Mouse (Mus musculus): ENCODE results near the gene Crnkl1. TPM values are rescaled to one million over a fixed set of nuclear protein-coding genes. Genes with fewer than 3 reads are reported as not detected.
"Not testable (repeated sequence)": the region's sequence is repeated elsewhere in the genome, so short reads cannot be mapped to it uniquely, and the experiment has no call there.

Crnkl1 gene
- polyA plus RNA-seq, 2 experiments = 17.2 to 23.7 TPM

DNA sequence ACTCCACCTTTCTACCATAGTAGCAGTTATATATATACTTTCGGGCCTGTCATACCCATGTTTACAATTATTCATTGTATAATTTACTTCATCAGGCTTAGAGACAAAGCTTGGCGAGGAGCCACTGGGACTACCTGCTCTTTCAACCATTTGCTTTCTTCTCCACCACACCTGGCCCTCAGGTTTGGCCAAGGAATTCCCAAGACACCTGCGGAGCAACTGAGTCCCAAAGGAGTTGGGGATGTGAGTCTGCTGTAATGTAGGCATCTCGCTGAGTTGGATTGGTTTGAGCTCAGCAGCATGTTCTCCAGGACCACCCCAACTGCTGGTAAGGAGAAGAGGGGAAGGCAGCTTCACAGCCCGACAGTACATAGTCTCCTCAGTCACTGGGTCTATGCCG is 33.0 kb downstream of the Crnkl1 start, which contains the start of gene Naa20:
Gene Naa20, plus strand, starts transcription at position 239 of the 400 bp plus-strand sequence.
- Histone ChIP-seq H3K27ac (replicated peaks; ENCODE audit: low read depth, low read length) (no peak within 1 kb of the TSS), H3K4me3 (replicated peaks; ENCODE audit: low read length) (peak within 1 kb of the TSS; percentile 96), H3K9me3 (ENCODE audit: control insufficient read depth, low read length) (no peaks in the 10 kb centered on the region), H3K4me1 (ENCODE audit: control insufficient read depth, insufficient read depth, low read length) (peaks cover 15% of the 10 kb centered on the region), H3K36me3 (ENCODE audit: control insufficient read depth, insufficient read depth, low read length) (peaks cover 7% of the 10 kb centered on the region; the same call in 1 of the 2 replicates), H3K27me3 (ENCODE audit: control insufficient read depth, insufficient read depth, low read length) (no peaks in the 10 kb centered on the region), H3K9ac (ENCODE audit: low read depth, low read length, severe bottlenecking) (no peak within 1 kb of the TSS), H3K4me2 (replicated peaks; ENCODE audit: low read depth, low read length, severe bottlenecking) (peak within 1 kb of the TSS; percentile 71)
- WGBS = 88% methylated on average over 6 of the region's 6 CpGs
- TF ChIP-seq POLR2A (IDR thresholded peaks at IDR 0.05; ENCODE audit: borderline replicate concordance, extremely low read depth, insufficient read depth, insufficient read length) = no peak
- DNase-seq (ENCODE audit: low spot score) (no peak), ATAC-seq (ENCODE audit: low FRiP score, low read depth) (no peak)

DNA sequence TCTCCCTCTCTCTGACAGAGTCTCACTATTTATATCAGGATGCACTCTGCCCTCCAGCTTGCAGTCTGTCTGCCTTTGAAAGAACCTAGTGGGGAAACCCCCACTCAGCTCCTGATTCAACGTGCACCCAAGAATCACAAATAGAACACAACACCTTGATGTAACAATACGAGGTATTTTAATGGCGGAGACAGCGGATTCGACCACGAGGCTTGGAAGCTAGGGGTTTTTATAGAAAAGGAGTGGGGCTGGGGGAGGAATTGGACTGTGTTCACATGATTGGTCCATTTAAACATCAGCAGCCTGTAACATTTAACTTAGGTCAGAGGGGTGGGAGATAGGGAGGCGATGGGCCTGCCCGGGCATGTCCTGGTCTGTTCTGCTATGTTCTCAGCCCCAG is 34.5 kb downstream of the Crnkl1 start:
- H3K9me3 ChIP-seq (ENCODE audit: control insufficient read depth, low read length); H3K9ac ChIP-seq (ENCODE audit: low read depth, low read length, severe bottlenecking); DNase-seq (ENCODE audit: low spot score); H3K4me3 ChIP-seq (replicated peaks; ENCODE audit: low read length); H3K36me3 ChIP-seq (ENCODE audit: control insufficient read depth, insufficient read depth, low read length); ATAC-seq (ENCODE audit: low FRiP score, low read depth); H3K4me2 ChIP-seq (replicated peaks; ENCODE audit: low read depth, low read length, severe bottlenecking); H3K27ac ChIP-seq (replicated peaks; ENCODE audit: low read depth, low read length); H3K27me3 ChIP-seq (ENCODE audit: control insufficient read depth, insufficient read depth, low read length): not testable (repeated sequence)
- peaks cover 15% of the 10 kb centered on the region for H3K4me1 ChIP-seq (ENCODE audit: control insufficient read depth, insufficient read depth, low read length)
- 66% methylated on average over 6 of the region's 8 CpGs for WGBS

DNA sequence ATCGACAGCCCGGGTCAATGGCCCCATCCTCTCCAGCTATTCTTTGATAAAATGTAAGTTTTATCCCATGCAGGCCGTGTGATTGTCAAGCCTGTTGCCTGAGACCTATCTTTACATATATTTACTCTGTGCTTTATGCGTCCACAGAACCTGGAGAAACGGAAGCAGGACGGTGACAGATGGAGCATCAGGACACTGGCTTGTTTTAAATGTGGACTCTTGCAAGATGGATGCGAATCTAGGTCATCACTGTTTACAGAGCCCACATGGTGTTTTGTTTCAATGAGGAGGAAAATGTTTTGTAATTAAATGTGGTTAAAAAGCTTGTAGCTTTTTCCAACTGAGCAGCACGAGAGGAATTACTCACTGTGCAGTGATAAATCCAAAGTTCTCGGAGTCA is 36.7 kb downstream of the Crnkl1 start:
- Histone ChIP-seq H3K4me3 (replicated peaks; ENCODE audit: low read length) (no peak overlapping the region), H3K36me3 (ENCODE audit: control insufficient read depth, insufficient read depth, low read length) (no peaks in the 10 kb centered on the region), H3K9ac (ENCODE audit: low read depth, low read length, severe bottlenecking) (no peak overlapping the region), H3K4me2 (replicated peaks; ENCODE audit: low read depth, low read length, severe bottlenecking) (no peak overlapping the region), H3K9me3 (ENCODE audit: control insufficient read depth, low read length) (no peaks in the 10 kb centered on the region), H3K27ac (replicated peaks; ENCODE audit: low read depth, low read length) (no peak overlapping the region), H3K4me1 (ENCODE audit: control insufficient read depth, insufficient read depth, low read length) (no peaks in the 10 kb centered on the region), H3K27me3 (ENCODE audit: control insufficient read depth, insufficient read depth, low read length) (no peaks in the 10 kb centered on the region)
- 81% methylated on average over 9 of the region's 9 CpGs for WGBS
- no peak for TF ChIP-seq POLR2A (IDR thresholded peaks at IDR 0.05; ENCODE audit: borderline replicate concordance, extremely low read depth, insufficient read depth, insufficient read length)
- DNase-seq (ENCODE audit: low spot score) (no peak), ATAC-seq (ENCODE audit: low FRiP score, low read depth) (no peak)

GRCm38 (mm10) chr2:145893756-145894155 is 41.1 kb downstream of the Crnkl1 start:
- no peak overlapping the region for H3K27ac ChIP-seq (replicated peaks; ENCODE audit: low read depth, low read length)
- H3K4me1 ChIP-seq (ENCODE audit: control insufficient read depth, insufficient read depth, low read length) = peaks cover 9% of the 10 kb centered on the region
- H3K4me3 ChIP-seq (replicated peaks; ENCODE audit: low read length) = no peak overlapping the region
- TF ChIP-seq POLR2A (IDR thresholded peaks at IDR 0.05; ENCODE audit: borderline replicate concordance, extremely low read depth, insufficient read depth, insufficient read length) = no peak
- H3K36me3 ChIP-seq (ENCODE audit: control insufficient read depth, insufficient read depth, low read length) = no peaks in the 10 kb centered on the region
- no peaks in the 10 kb centered on the region for H3K27me3 ChIP-seq (ENCODE audit: control insufficient read depth, insufficient read depth, low read length)
- no peak overlapping the region for H3K9ac ChIP-seq (ENCODE audit: low read depth, low read length, severe bottlenecking)
- H3K9me3 ChIP-seq (ENCODE audit: control insufficient read depth, low read length) = no peaks in the 10 kb centered on the region
- 100% methylated on average over 6 of the region's 6 CpGs for WGBS
- DNase-seq (ENCODE audit: low spot score) = no peak
- no peak overlapping the region for H3K4me2 ChIP-seq (replicated peaks; ENCODE audit: low read depth, low read length, severe bottlenecking)
- no peak for ATAC-seq (ENCODE audit: low FRiP score, low read depth)

GRCm38 (mm10) chr2:145890571-145890970 is 44.2 kb downstream of the Crnkl1 start:
- peaks cover 24% of the 10 kb centered on the region for H3K4me1 ChIP-seq (ENCODE audit: control insufficient read depth, insufficient read depth, low read length)
- no peak for ATAC-seq (ENCODE audit: low FRiP score, low read depth)
- TF ChIP-seq POLR2A (IDR thresholded peaks at IDR 0.05; ENCODE audit: borderline replicate concordance, extremely low read depth, insufficient read depth, insufficient read length) = no peak
- no peak overlapping the region for H3K27ac ChIP-seq (replicated peaks; ENCODE audit: low read depth, low read length)
- no peak overlapping the region for H3K4me2 ChIP-seq (replicated peaks; ENCODE audit: low read depth, low read length, severe bottlenecking)
- no peaks in the 10 kb centered on the region for H3K9me3 ChIP-seq (ENCODE audit: control insufficient read depth, low read length)
- no peak overlapping the region for H3K9ac ChIP-seq (ENCODE audit: low read depth, low read length, severe bottlenecking)
- H3K36me3 ChIP-seq (ENCODE audit: control insufficient read depth, insufficient read depth, low read length) = peaks cover 21% of the 10 kb centered on the region
- no peak for DNase-seq (ENCODE audit: low spot score)
- WGBS = 72% methylated on average over 2 of the region's 2 CpGs
- no peak overlapping the region for H3K4me3 ChIP-seq (replicated peaks; ENCODE audit: low read length)
- H3K27me3 ChIP-seq (ENCODE audit: control insufficient read depth, insufficient read depth, low read length) = no peaks in the 10 kb centered on the region

Measured in limb, embryonic 14.5 days (tissue).